Mouse (Mus musculus): Measurements from ENCODE around the gene Tasp1. TPM values are rescaled to one million over a fixed set of nuclear protein-coding genes. Genes with fewer than 3 reads are reported as not detected.

Tasp1 gene
- total and polyA plus RNA-seq, 2 experiments, result 2.1 to 13.3 TPM

- Histone ChIP-seq H3K4me1 (ENCODE audit: control insufficient read depth, insufficient read depth, low read length) (no peaks in the 10 kb centered on the region), H3K9ac (ENCODE audit: low read depth, low read length) (no peak overlapping the region), H3K27ac (replicated peaks; ENCODE audit: insufficient read depth, low read depth, low read length) (no peak overlapping the region), H3K36me3 (ENCODE audit: control insufficient read depth, insufficient read depth, low read length) (peaks cover 17% of the 10 kb centered on the region), H3K79me2 (ENCODE audit: control insufficient read depth, insufficient read depth, low read length) (no peaks in the 10 kb centered on the region), H3K4me3 (ENCODE audit: insufficient read depth, low read depth, low read length) (no peak overlapping the region), H3K27me3 (ENCODE audit: control insufficient read depth, insufficient read depth, low read length) (no peaks in the 10 kb centered on the region)
- 94% methylated on average over 2 of the region's 2 CpGs for WGBS
- TF ChIP-seq POLR2A (IDR thresholded peaks at IDR 0.05; ENCODE audit: extremely low read depth, insufficient read depth, low read length) (no peak), CTCF (IDR thresholded peaks at IDR 0.05; ENCODE audit: low read depth, low read length) (no peak)
- no peak for DNase-seq (ENCODE audit: extremely low read depth, low read depth, low spot score)
These were observed 24.0 kb downstream of the Tasp1 start for GRCm38 (mm10) chr2:140042522-140043131.

DNA sequence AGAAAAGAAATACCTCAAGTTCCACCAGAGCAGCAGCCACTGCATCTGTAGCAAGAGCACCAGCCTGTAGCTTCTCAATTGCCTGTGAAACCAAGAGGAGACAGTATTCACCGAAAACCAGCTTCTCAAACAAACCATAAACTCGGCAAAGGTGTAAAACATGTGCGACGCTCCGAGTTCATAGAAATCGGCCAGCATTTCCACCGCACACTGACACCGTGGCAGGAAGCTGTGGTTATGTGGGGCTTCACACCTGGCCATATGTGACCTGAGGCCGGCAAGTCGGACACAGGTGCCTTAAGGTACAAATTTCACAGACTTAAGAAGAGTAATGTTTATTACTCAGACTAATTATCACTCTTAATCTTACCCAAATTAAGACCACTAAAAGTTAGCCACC, 24.5 kb downstream of the Tasp1 start:
- Histone ChIP-seq H3K27ac (replicated peaks; ENCODE audit: insufficient read depth, low read depth, low read length) (no peak overlapping the region), H3K27me3 (ENCODE audit: control insufficient read depth, insufficient read depth, low read length) (no peaks in the 10 kb centered on the region), H3K36me3 (ENCODE audit: control insufficient read depth, insufficient read depth, low read length) (peaks cover 14% of the 10 kb centered on the region; the same call in 1 of the 2 replicates), H3K4me1 (ENCODE audit: control insufficient read depth, insufficient read depth, low read length) (no peaks in the 10 kb centered on the region), H3K4me3 (ENCODE audit: insufficient read depth, low read depth, low read length) (no peak overlapping the region), H3K79me2 (ENCODE audit: control insufficient read depth, insufficient read depth, low read length) (no peaks in the 10 kb centered on the region), H3K9ac (ENCODE audit: low read depth, low read length) (no peak overlapping the region)
- WGBS, result 95% methylated on average over 10 of the region's 10 CpGs
- no peak for TF ChIP-seq CTCF (IDR thresholded peaks at IDR 0.05; ENCODE audit: low read depth, low read length)
- DNase-seq (ENCODE audit: extremely low read depth, low read depth, low spot score), result no peak

DNA sequence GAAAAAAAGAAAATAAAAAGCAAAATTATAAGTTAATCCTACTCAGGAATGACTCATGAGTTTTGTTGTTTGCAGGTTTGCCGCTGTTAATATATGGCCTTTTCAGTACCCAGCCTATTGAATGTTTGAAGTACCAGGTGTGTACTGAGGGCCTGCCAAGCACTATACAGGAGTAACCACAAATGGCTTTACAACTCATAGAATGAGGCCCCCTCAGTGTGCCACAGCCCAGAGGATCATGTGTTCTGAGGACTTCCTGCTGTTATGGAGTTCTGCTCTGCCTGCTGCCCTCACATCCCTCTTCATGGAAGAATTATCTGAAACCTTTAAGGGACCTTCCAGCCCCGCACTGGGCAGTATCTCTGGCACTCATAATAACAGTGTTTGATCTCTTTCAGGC, 29.1 kb downstream of the Tasp1 start:
- DNase-seq (ENCODE audit: extremely low read depth, low read depth, low spot score), result no peak
- Histone ChIP-seq H3K4me1 (ENCODE audit: control insufficient read depth, insufficient read depth, low read length) (no peaks in the 10 kb centered on the region), H3K27ac (replicated peaks; ENCODE audit: insufficient read depth, low read depth, low read length) (no peak overlapping the region), H3K4me3 (ENCODE audit: insufficient read depth, low read depth, low read length) (no peak overlapping the region), H3K9ac (ENCODE audit: low read depth, low read length) (no peak overlapping the region), H3K27me3 (ENCODE audit: control insufficient read depth, insufficient read depth, low read length) (no peaks in the 10 kb centered on the region), H3K79me2 (ENCODE audit: control insufficient read depth, insufficient read depth, low read length) (no peaks in the 10 kb centered on the region; the same call in 1 of the 2 replicates), H3K36me3 (ENCODE audit: control insufficient read depth, insufficient read depth, low read length) (peaks cover 7% of the 10 kb centered on the region; the same call in 1 of the 2 replicates)
- no peak for TF ChIP-seq POLR2A (IDR thresholded peaks at IDR 0.05; ENCODE audit: extremely low read depth, insufficient read depth, low read length)
- TF ChIP-seq CTCF (IDR thresholded peaks at IDR 0.05; ENCODE audit: low read depth, low read length), result no peak
- WGBS, result 93% methylated on average over 2 of the region's 2 CpGs

GRCm38 (mm10) chr2:140036854-140037253, 29.8 kb downstream of the Tasp1 start:
- Histone ChIP-seq H3K27ac (replicated peaks; ENCODE audit: insufficient read depth, low read depth, low read length) (no peak overlapping the region), H3K79me2 (ENCODE audit: control insufficient read depth, insufficient read depth, low read length) (no peaks in the 10 kb centered on the region; the same call in 1 of the 2 replicates), H3K4me1 (ENCODE audit: control insufficient read depth, insufficient read depth, low read length) (no peaks in the 10 kb centered on the region), H3K36me3 (ENCODE audit: control insufficient read depth, insufficient read depth, low read length) (peaks cover 5% of the 10 kb centered on the region; the same call in 1 of the 2 replicates), H3K9ac (ENCODE audit: low read depth, low read length) (no peak overlapping the region), H3K4me3 (ENCODE audit: insufficient read depth, low read depth, low read length) (no peak overlapping the region), H3K27me3 (ENCODE audit: control insufficient read depth, insufficient read depth, low read length) (no peaks in the 10 kb centered on the region)
- DNase-seq (ENCODE audit: extremely low read depth, low read depth, low spot score), result no peak
- no peak for TF ChIP-seq CTCF (IDR thresholded peaks at IDR 0.05; ENCODE audit: low read depth, low read length)
- TF ChIP-seq POLR2A (IDR thresholded peaks at IDR 0.05; ENCODE audit: extremely low read depth, insufficient read depth, low read length), result no peak

DNA sequence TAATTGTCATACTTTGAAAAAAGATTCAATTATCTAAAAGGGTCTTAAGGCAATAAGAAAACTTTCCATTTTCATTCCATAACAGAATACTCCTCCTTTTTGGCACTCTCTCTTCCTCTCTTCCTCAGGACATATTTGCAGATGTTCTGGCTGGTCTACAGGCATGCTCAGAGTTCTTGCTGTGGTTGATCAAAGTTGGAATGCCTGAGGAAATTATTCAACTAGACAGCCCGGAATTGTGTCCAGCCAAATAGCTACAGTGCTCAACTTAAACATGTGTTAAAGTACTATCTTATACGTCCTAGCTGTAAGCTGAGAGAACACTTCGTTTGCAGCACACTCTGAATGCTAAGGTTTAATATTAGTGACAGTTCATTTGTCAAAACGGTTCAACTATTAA, 41.7 kb downstream of the Tasp1 start:
- H3K4me3 ChIP-seq (ENCODE audit: insufficient read depth, low read depth, low read length), result no peak overlapping the region

GRCm38 (mm10) chr2:140007406-140007805, 59.2 kb downstream of the Tasp1 start:
- no peaks in the 10 kb centered on the region for H3K79me2 ChIP-seq (ENCODE audit: control insufficient read depth, insufficient read depth, low read length)
- no peak overlapping the region for H3K4me3 ChIP-seq (ENCODE audit: insufficient read depth, low read depth, low read length)
- no peak overlapping the region for H3K27ac ChIP-seq (replicated peaks; ENCODE audit: insufficient read depth, low read depth, low read length)
- no peak for TF ChIP-seq CTCF (IDR thresholded peaks at IDR 0.05; ENCODE audit: low read depth, low read length)
- TF ChIP-seq POLR2A (IDR thresholded peaks at IDR 0.05; ENCODE audit: extremely low read depth, insufficient read depth, low read length), result no peak
- DNase-seq (ENCODE audit: extremely low read depth, low read depth, low spot score), result no peak
- H3K36me3 ChIP-seq (ENCODE audit: control insufficient read depth, insufficient read depth, low read length), result peaks cover 6% of the 10 kb centered on the region
- no peaks in the 10 kb centered on the region for H3K27me3 ChIP-seq (ENCODE audit: control insufficient read depth, insufficient read depth, low read length)
- H3K9ac ChIP-seq (ENCODE audit: low read depth, low read length), result no peak overlapping the region
- H3K4me1 ChIP-seq (ENCODE audit: control insufficient read depth, insufficient read depth, low read length), result no peaks in the 10 kb centered on the region
- 80% methylated on average over 3 of the region's 3 CpGs for WGBS

More for the DNA sequence above, 41.7 kb downstream of the Tasp1 start:
- 81% methylated on average over 4 of the region's 4 CpGs for WGBS
- no peak for TF ChIP-seq CTCF (IDR thresholded peaks at IDR 0.05; ENCODE audit: low read depth, low read length)
- TF ChIP-seq POLR2A (IDR thresholded peaks at IDR 0.05; ENCODE audit: extremely low read depth, insufficient read depth, low read length), result no peak
- H3K27me3 ChIP-seq (ENCODE audit: control insufficient read depth, insufficient read depth, low read length), result no peaks in the 10 kb centered on the region
- H3K4me1 ChIP-seq (ENCODE audit: control insufficient read depth, insufficient read depth, low read length), result no peaks in the 10 kb centered on the region
- no peak overlapping the region for H3K9ac ChIP-seq (ENCODE audit: low read depth, low read length)
- H3K79me2 ChIP-seq (ENCODE audit: control insufficient read depth, insufficient read depth, low read length), result no peaks in the 10 kb centered on the region; the same call in 1 of the 2 replicates
- peaks cover 20% of the 10 kb centered on the region for H3K36me3 ChIP-seq (ENCODE audit: control insufficient read depth, insufficient read depth, low read length)
- no peak for DNase-seq (ENCODE audit: extremely low read depth, low read depth, low spot score)
- H3K27ac ChIP-seq (replicated peaks; ENCODE audit: insufficient read depth, low read depth, low read length), result no peak overlapping the region

Measured in liver, adult 2 months (tissue).